Comparison of ENCODE assay signal across 13 mouse cellular contexts in genomic region chr3:105707590-105707989, GRCm38 (mm10). TPM values are rescaled to one million over a fixed set of nuclear protein-coding genes. Genes with fewer than 3 reads are reported as not detected.
DNase-seq lines count a peak whose midpoint lies in the region; ATAC-seq and TF ChIP-seq lines count a peak whose summit lies in the region.
"Had no signal": no experiment of that assay in that cellular context is flagged by ENCODE, and none has a peak within 500 bp of the region (broad histone marks: within the 10 kb centered on the region; RNA-seq: fewer than 3 reads in every experiment).

No protein-coding gene starts in this region.

- no peak for DNase-seq in gastrocnemius, adult 2 months
- no peak for DNase-seq in gastrocnemius, postnatal 36 days
- DNase-seq in liver, embryonic 11.5 days (ENCODE audit: low spot score): peak; percentile 29
- DNase-seq in liver: no peak
- peak; percentile 51 for DNase-seq in embryonic facial prominence, embryonic 11.5 days (ENCODE audit: low spot score)
- peak; percentile 21 for DNase-seq in neural tube, embryonic 10.5 days (ENCODE audit: extremely low spot score, low spot score)
- no peak for DNase-seq in adrenal gland, postnatal 25 days
- DNase-seq: cerebellum, adult 11 months; left cerebral cortex, postnatal 4 days; right cerebral cortex, postnatal 14 days had no signal

- H3K9ac ChIP-seq in liver, embryonic 11.5 days (ENCODE audit: low read depth, low read length): no peak overlapping the region
- no peak overlapping the region for H3K9ac ChIP-seq in embryonic facial prominence, embryonic 11.5 days (replicated peaks; ENCODE audit: low read length)
- H3K9ac ChIP-seq: forebrain, embryonic 15.5 days; kidney, embryonic 15.5 days; midbrain, embryonic 13.5 days had no signal

- H3K36me3 ChIP-seq in liver, embryonic 11.5 days (ENCODE audit: control insufficient read depth, insufficient read depth, low read length): no peaks in the 10 kb centered on the region
- H3K36me3 ChIP-seq in embryonic facial prominence, embryonic 11.5 days (replicated peaks; ENCODE audit: control insufficient read depth, insufficient read depth, low read depth, low read length): no peaks in the 10 kb centered on the region
- H3K36me3 ChIP-seq: forebrain, embryonic 15.5 days; kidney, embryonic 15.5 days; midbrain, embryonic 13.5 days had no signal

- no peak overlapping the region for H3K4me2 ChIP-seq in liver, embryonic 11.5 days
- H3K4me2 ChIP-seq in embryonic facial prominence, embryonic 11.5 days (ENCODE audit: low read depth, low read length): no peak overlapping the region
- H3K4me2 ChIP-seq: forebrain, embryonic 15.5 days; kidney, embryonic 15.5 days had no signal

- intact Hi-C loops in gastrocnemius, adult 2 months (cut with DNase I): no loop called here
- intact Hi-C loops in gastrocnemius, postnatal 36 days (cut with DNase I): no loop called here

- 49% methylated on average over 7 of the region's 7 CpGs for WGBS in liver, embryonic 11.5 days
- WGBS in embryonic facial prominence, embryonic 11.5 days: 3% methylated on average over 7 of the region's 7 CpGs

- H3K27me3 ChIP-seq in liver, embryonic 11.5 days (replicated peaks; ENCODE audit: control insufficient read depth, insufficient read depth, low read length): peaks cover 17% of the 10 kb centered on the region
- no peaks in the 10 kb centered on the region; the same call in 1 of the 2 replicates for H3K27me3 ChIP-seq in embryonic facial prominence, embryonic 11.5 days (ENCODE audit: control insufficient read depth, insufficient read depth, low read length)
- H3K27me3 ChIP-seq: forebrain, embryonic 15.5 days had no signal

- H3K9me3 ChIP-seq in liver, embryonic 11.5 days (ENCODE audit: control insufficient read depth, low read length): no peaks in the 10 kb centered on the region
- no peaks in the 10 kb centered on the region for H3K9me3 ChIP-seq in embryonic facial prominence, embryonic 11.5 days (replicated peaks; ENCODE audit: control insufficient read depth, low read length)
- H3K9me3 ChIP-seq: forebrain, embryonic 15.5 days; kidney, embryonic 15.5 days; midbrain, embryonic 13.5 days had no signal

- peak overlapping the region; percentile 92 for H3K27ac ChIP-seq in gastrocnemius, adult 2 months
- no peak overlapping the region for H3K27ac ChIP-seq in liver, embryonic 11.5 days (ENCODE audit: low read depth, low read length)
- H3K27ac ChIP-seq in embryonic facial prominence, embryonic 11.5 days (replicated peaks; ENCODE audit: low read depth, low read length): no peak overlapping the region
- H3K27ac ChIP-seq: forebrain, embryonic 15.5 days; kidney, embryonic 15.5 days; midbrain, embryonic 13.5 days had no signal

- H3K4me3 ChIP-seq in gastrocnemius, adult 2 months: peak overlapping the region; percentile 41
- no peak overlapping the region for H3K4me3 ChIP-seq in liver, embryonic 11.5 days (ENCODE audit: low read depth, low read length)
- H3K4me3 ChIP-seq in embryonic facial prominence, embryonic 11.5 days (ENCODE audit: low read depth, low read length): no peak overlapping the region
- H3K4me3 ChIP-seq: forebrain, embryonic 15.5 days; kidney, embryonic 15.5 days; midbrain, embryonic 13.5 days had no signal

- peaks cover 20% of the 10 kb centered on the region for H3K4me1 ChIP-seq in liver, embryonic 11.5 days (replicated peaks; ENCODE audit: control insufficient read depth, insufficient read depth, low read length)
- no peaks in the 10 kb centered on the region; the same call in 1 of the 2 replicates for H3K4me1 ChIP-seq in embryonic facial prominence, embryonic 11.5 days (ENCODE audit: control insufficient read depth, insufficient read depth, low read length)

- ATAC-seq in liver, embryonic 11.5 days (replicated peaks; ENCODE audit: low FRiP score): no peak
- no peak for ATAC-seq in embryonic facial prominence, embryonic 11.5 days (replicated peaks; ENCODE audit: insufficient number of reproducible peaks, low FRiP score, low TSS enrichment, low read depth)
- ATAC-seq: forebrain, embryonic 15.5 days; midbrain, embryonic 13.5 days had no signal

- no peak for TF ChIP-seq CTCF in gastrocnemius, adult 2 months (IDR thresholded peaks at IDR 0.05)

RNA-seq across cellular contexts. Expression of gene Inka2, which starts 3.2 kb away (rescaled TPM):
- total RNA-seq in gastrocnemius, adult 2 months (2021): 1 to 10 TPM; 2.9 to 4.5 TPM
- total RNA-seq in gastrocnemius, postnatal 36 days (2021): 1 to 10 TPM; 3.3 to 4.0 TPM
- 0.23 and 0.36 TPM in 2 replicates for polyA plus RNA-seq in liver, embryonic 11.5 days (2014; fragmentation: Nextera tagmentation; extraction: Ambion mirVana)
- polyA plus RNA-seq in embryonic facial prominence, embryonic 11.5 days (2014; fragmentation: Nextera tagmentation; extraction: Ambion mirVana): 0.80 and 1.3 TPM in 2 replicates
- 2.3 and 4.2 TPM in 2 replicates for total RNA-seq in adrenal gland, postnatal 25 days (2021)

RNA-seq across cellular contexts. Expression of gene Ddx20, which starts 20.2 kb away (rescaled TPM):
- 10 to 100 TPM; 10.7 to 10.9 TPM for total RNA-seq in gastrocnemius, adult 2 months (2021)
- total RNA-seq in gastrocnemius, postnatal 36 days (2021): 1 to 10 TPM; 8.7 to 9.6 TPM
- polyA plus RNA-seq in liver, embryonic 11.5 days (2014; fragmentation: Nextera tagmentation; extraction: Ambion mirVana): 41.0 and 45.9 TPM in 2 replicates
- 49.5 and 56.8 TPM in 2 replicates for polyA plus RNA-seq in embryonic facial prominence, embryonic 11.5 days (2014; fragmentation: Nextera tagmentation; extraction: Ambion mirVana)
- 18.5 and 22.0 TPM in 2 replicates for total RNA-seq in adrenal gland, postnatal 25 days (2021)

Comparison
In these comparisons a context has a peak if more than half of its experiments do, and no peak if none do; other contexts are left out.
1. DNase-seq: peak in liver, embryonic 11.5 days (single experiment), embryonic facial prominence, embryonic 11.5 days (single experiment) and neural tube, embryonic 10.5 days (single experiment); none in gastrocnemius, adult 2 months (single experiment), gastrocnemius, postnatal 36 days (0 of 2), liver (single experiment) and adrenal gland, postnatal 25 days (single experiment).